Comparison of ENCODE assay signal across 26 mouse cellular contexts in the genomic region with DNA sequence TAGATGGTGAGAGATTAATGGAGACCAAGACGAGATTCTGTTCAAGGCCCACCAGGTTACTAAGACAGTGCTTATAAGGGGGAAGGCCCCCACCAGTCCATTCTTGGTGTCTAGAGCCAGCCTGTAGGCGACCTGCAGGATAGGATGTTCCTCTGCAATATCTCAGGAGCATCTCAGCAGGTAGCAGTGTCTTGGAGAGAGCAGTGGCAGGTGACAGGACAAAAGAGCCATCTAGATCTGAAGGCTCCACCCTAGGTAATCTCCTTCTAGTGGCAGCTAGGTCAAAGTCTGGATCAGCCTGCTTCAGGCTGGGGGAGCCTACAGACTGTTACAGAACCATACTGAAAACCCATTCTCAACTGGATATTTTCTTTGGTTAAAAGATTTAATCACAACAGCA. TPM values are rescaled to one million over a fixed set of nuclear protein-coding genes. Genes with fewer than 3 reads are reported as not detected.
A peak's percentile ranks its signal among the peaks of the same experiment; 100 is the strongest.
DNase-seq lines count a peak whose midpoint lies in the region; ATAC-seq lines count a peak whose summit lies in the region.
"Had no signal": no experiment of that assay in that cellular context is flagged by ENCODE, and none has a peak within 500 bp of the region (broad histone marks: within the 10 kb centered on the region; RNA-seq: fewer than 3 reads in every experiment).

No protein-coding gene starts in this region.

- DNase-seq in ES-CJ7 (ENCODE audit: low read depth, low spot score) (peak; percentile 76), R1 (ENCODE audit: low read depth, low spot score) (peak; percentile 63), ZHBTc4 (ENCODE audit: low read depth, low spot score) (peak; percentile 56)
- no peak for DNase-seq in testis, postnatal 10 days (ENCODE audit: low spot score)
- no peak for DNase-seq in kidney, adult 8-10 months
- DNase-seq: adrenal gland, adult 2 months; adrenal gland, adult 8-10 months; adrenal gland, postnatal 10 days; adrenal gland, postnatal 14 days; adrenal gland, postnatal 25 days; adrenal gland, postnatal 36 days; B cell, adult 2 months; cerebellum, adult 11 months; cerebellum, adult 11-12 months; cerebellum, adult 18-20 months; cerebellum, adult 2 months; cerebellum, adult 8-10 months; cerebellum, adult 9-10 months had no signal

- H3K4me2 ChIP-seq in hindbrain, embryonic 13.5 days: no peak overlapping the region

- ATAC-seq in hindbrain, embryonic 13.5 days (ENCODE audit: low FRiP score): no peak
- ATAC-seq: activated CD4-positive, CD25-positive, alpha-beta regulatory T cell, adult 4 months; CD4-positive, CD25-positive, alpha-beta regulatory T cell, adult 4 months; Patski had no signal

- H3K9me3 ChIP-seq in hindbrain, embryonic 13.5 days: no peaks in the 10 kb centered on the region
- H3K9me3 ChIP-seq: G1E had no signal

- 61% methylated on average over 2 of the region's 2 CpGs for WGBS in hindbrain, embryonic 13.5 days

- H3K27me3 ChIP-seq in hindbrain, embryonic 13.5 days: no peaks in the 10 kb centered on the region
- H3K27me3 ChIP-seq: CH12.LX, Patski had no signal

- H3K4me3 ChIP-seq in hindbrain, embryonic 13.5 days: no peak overlapping the region

- no peak overlapping the region for H3K27ac ChIP-seq in hindbrain, embryonic 13.5 days

- H3K4me1 ChIP-seq in hindbrain, embryonic 13.5 days (replicated peaks): no peaks in the 10 kb centered on the region

- H3K36me3 ChIP-seq in hindbrain, embryonic 13.5 days: no peaks in the 10 kb centered on the region
- H3K36me3 ChIP-seq: G1E had no signal

- no peak overlapping the region for H3K9ac ChIP-seq in hindbrain, embryonic 13.5 days

RNA-seq across cellular contexts. Expression of a gene that starts 52.1 kb away (rescaled TPM):
- polyA plus RNA-seq in hindbrain, embryonic 13.5 days (2015; fragmentation: Nextera tagmentation; extraction: Ambion mirVana): not detected in 2 replicates
- polyA plus RNA-seq: activated CD4-positive, CD25-positive, alpha-beta regulatory T cell, adult 4 months; adrenal gland, adult 2 months; brain, embryonic 14.5 days; C2C12; CD4-positive, CD25-positive, alpha-beta regulatory T cell, adult 4 months; cerebellum, adult 2 months; G1E; Patski had no signal

RNA-seq across cellular contexts. Expression of a gene that starts 54.9 kb away (rescaled TPM):
- polyA plus RNA-seq in hindbrain, embryonic 13.5 days (2015; fragmentation: Nextera tagmentation; extraction: Ambion mirVana): not detected in 2 replicates
- polyA plus RNA-seq: activated CD4-positive, CD25-positive, alpha-beta regulatory T cell, adult 4 months; adrenal gland, adult 2 months; brain, embryonic 14.5 days; C2C12; CD4-positive, CD25-positive, alpha-beta regulatory T cell, adult 4 months; cerebellum, adult 2 months; G1E; Patski had no signal

RNA-seq across cellular contexts. Expression of a gene that starts 58.7 kb away (rescaled TPM):
- polyA plus RNA-seq in hindbrain, embryonic 13.5 days (2015; fragmentation: Nextera tagmentation; extraction: Ambion mirVana): not detected in 2 replicates
- polyA plus RNA-seq: activated CD4-positive, CD25-positive, alpha-beta regulatory T cell, adult 4 months; adrenal gland, adult 2 months; brain, embryonic 14.5 days; C2C12; CD4-positive, CD25-positive, alpha-beta regulatory T cell, adult 4 months; cerebellum, adult 2 months; G1E; Patski had no signal

Comparison
In these comparisons a context has a peak if more than half of its experiments do, and no peak if none do; other contexts are left out.
1. DNase-seq: peak in ES-CJ7 (single experiment), R1 (single experiment) and ZHBTc4 (single experiment); none in testis, postnatal 10 days (single experiment) and kidney, adult 8-10 months (0 of 2).